Mouse (Mus musculus): ENCODE measurements around the gene Oit1. TPM values are rescaled to one million over a fixed set of nuclear protein-coding genes. Genes with fewer than 3 reads are reported as not detected.

Oit1 gene
- polyA plus RNA-seq, 1 experiment: not detected

GRCm38 (mm10) chr14:8398507-8398906 is 20.0 kb upstream of the Oit1 start:
- Histone ChIP-seq H3K27me3 (ENCODE audit: control insufficient read depth, insufficient read depth, low read length, poor library complexity, severe bottlenecking) (no peaks in the 10 kb centered on the region), H3K36me3 (ENCODE audit: control insufficient read depth, insufficient read depth, low read length, poor library complexity, severe bottlenecking) (no peaks in the 10 kb centered on the region), H3K9ac (ENCODE audit: low read depth, poor library complexity, severe bottlenecking) (no peak overlapping the region), H3K4me3 (ENCODE audit: low read depth, low read length) (no peak overlapping the region), H3K9me3 (replicated peaks; ENCODE audit: control insufficient read depth, insufficient read depth, low read length, poor library complexity, severe bottlenecking) (no peaks in the 10 kb centered on the region), H3K4me1 (ENCODE audit: control insufficient read depth, insufficient read depth, low read length) (peaks cover 4% of the 10 kb centered on the region), H3K27ac (ENCODE audit: insufficient read depth, low read length) (no peak overlapping the region)
- TF ChIP-seq EP300 (IDR thresholded peaks at IDR 0.05; ENCODE audit: insufficient read depth, low read depth, low read length) (no peak), CTCF (IDR thresholded peaks at IDR 0.05; ENCODE audit: low read depth, low read length) (no peak), POLR2A (IDR thresholded peaks at IDR 0.05; ENCODE audit: insufficient read depth, low read length) (no peak)

- Histone ChIP-seq H3K27me3 (ENCODE audit: control insufficient read depth, insufficient read depth, low read length, poor library complexity, severe bottlenecking) (no peaks in the 10 kb centered on the region), H3K36me3 (ENCODE audit: control insufficient read depth, insufficient read depth, low read length, poor library complexity, severe bottlenecking) (no peaks in the 10 kb centered on the region), H3K27ac (ENCODE audit: insufficient read depth, low read length) (no peak overlapping the region), H3K9me3 (replicated peaks; ENCODE audit: control insufficient read depth, insufficient read depth, low read length, poor library complexity, severe bottlenecking) (no peaks in the 10 kb centered on the region), H3K9ac (ENCODE audit: low read depth, poor library complexity, severe bottlenecking) (no peak overlapping the region), H3K4me3 (ENCODE audit: low read depth, low read length) (no peak overlapping the region), H3K4me1 (ENCODE audit: control insufficient read depth, insufficient read depth, low read length) (no peaks in the 10 kb centered on the region)
- TF ChIP-seq CTCF (IDR thresholded peaks at IDR 0.05; ENCODE audit: low read depth, low read length) (no peak), POLR2A (IDR thresholded peaks at IDR 0.05; ENCODE audit: insufficient read depth, low read length) (no peak), EP300 (IDR thresholded peaks at IDR 0.05; ENCODE audit: insufficient read depth, low read depth, low read length) (no peak)
Observed at GRCm38 (mm10) chr14:8395690-8396287, 17.2 kb upstream of the Oit1 start.

- Histone ChIP-seq H3K27ac (ENCODE audit: insufficient read depth, low read length) (no peak overlapping the region), H3K9me3 (replicated peaks; ENCODE audit: control insufficient read depth, insufficient read depth, low read length, poor library complexity, severe bottlenecking) (no peaks in the 10 kb centered on the region)
- no peak for TF ChIP-seq CTCF (IDR thresholded peaks at IDR 0.05; ENCODE audit: low read depth, low read length)
- no peak for TF ChIP-seq EP300 (IDR thresholded peaks at IDR 0.05; ENCODE audit: insufficient read depth, low read depth, low read length)
- no peak for TF ChIP-seq POLR2A (IDR thresholded peaks at IDR 0.05; ENCODE audit: insufficient read depth, low read length)
Observed at GRCm38 (mm10) chr14:8392181-8392825, 13.7 kb upstream of the Oit1 start.

GRCm38 (mm10) chr14:8369394-8369793 is 9.2 kb downstream of the Oit1 start:
- no peak overlapping the region for H3K4me3 ChIP-seq (ENCODE audit: low read depth, low read length)
- no peaks in the 10 kb centered on the region for H3K27me3 ChIP-seq (ENCODE audit: control insufficient read depth, insufficient read depth, low read length, poor library complexity, severe bottlenecking)
- no peak overlapping the region for H3K27ac ChIP-seq (ENCODE audit: insufficient read depth, low read length)
- no peak overlapping the region for H3K9ac ChIP-seq (ENCODE audit: low read depth, poor library complexity, severe bottlenecking)
- no peak for TF ChIP-seq POLR2A (IDR thresholded peaks at IDR 0.05; ENCODE audit: insufficient read depth, low read length)
- TF ChIP-seq EP300 (IDR thresholded peaks at IDR 0.05; ENCODE audit: insufficient read depth, low read depth, low read length): no peak
- TF ChIP-seq CTCF (IDR thresholded peaks at IDR 0.05; ENCODE audit: low read depth, low read length): no peak
- H3K36me3 ChIP-seq (ENCODE audit: control insufficient read depth, insufficient read depth, low read length, poor library complexity, severe bottlenecking): no peaks in the 10 kb centered on the region
- H3K4me1 ChIP-seq (ENCODE audit: control insufficient read depth, insufficient read depth, low read length): peaks cover 12% of the 10 kb centered on the region
- H3K9me3 ChIP-seq (replicated peaks; ENCODE audit: control insufficient read depth, insufficient read depth, low read length, poor library complexity, severe bottlenecking): no peaks in the 10 kb centered on the region

More at GRCm38 (mm10) chr14:8392181-8392825, 13.7 kb upstream of the Oit1 start:
- Histone ChIP-seq H3K4me1 (ENCODE audit: control insufficient read depth, insufficient read depth, low read length) (no peaks in the 10 kb centered on the region), H3K9ac (ENCODE audit: low read depth, poor library complexity, severe bottlenecking) (no peak overlapping the region), H3K27me3 (ENCODE audit: control insufficient read depth, insufficient read depth, low read length, poor library complexity, severe bottlenecking) (no peaks in the 10 kb centered on the region), H3K4me3 (ENCODE audit: low read depth, low read length) (no peak overlapping the region), H3K36me3 (ENCODE audit: control insufficient read depth, insufficient read depth, low read length, poor library complexity, severe bottlenecking) (no peaks in the 10 kb centered on the region)

- H3K27ac ChIP-seq (ENCODE audit: insufficient read depth, low read length): no peak overlapping the region
- H3K4me3 ChIP-seq (ENCODE audit: low read depth, low read length): no peak overlapping the region
- peaks cover 12% of the 10 kb centered on the region for H3K4me1 ChIP-seq (ENCODE audit: control insufficient read depth, insufficient read depth, low read length)
- H3K36me3 ChIP-seq (ENCODE audit: control insufficient read depth, insufficient read depth, low read length, poor library complexity, severe bottlenecking): no peaks in the 10 kb centered on the region
- no peak for TF ChIP-seq POLR2A (IDR thresholded peaks at IDR 0.05; ENCODE audit: insufficient read depth, low read length)
- TF ChIP-seq EP300 (IDR thresholded peaks at IDR 0.05; ENCODE audit: insufficient read depth, low read depth, low read length): no peak
- TF ChIP-seq CTCF (IDR thresholded peaks at IDR 0.05; ENCODE audit: low read depth, low read length): no peak
- H3K9me3 ChIP-seq (replicated peaks; ENCODE audit: control insufficient read depth, insufficient read depth, low read length, poor library complexity, severe bottlenecking): no peaks in the 10 kb centered on the region
- H3K9ac ChIP-seq (ENCODE audit: low read depth, poor library complexity, severe bottlenecking): no peak overlapping the region
- no peaks in the 10 kb centered on the region for H3K27me3 ChIP-seq (ENCODE audit: control insufficient read depth, insufficient read depth, low read length, poor library complexity, severe bottlenecking)
Observed at GRCm38 (mm10) chr14:8368900-8369299, 9.7 kb downstream of the Oit1 start.
